Mouse (Mus musculus) spleen, postnatal 14 days (tissue): ENCODE results near the gene Gm21861.
"Not testable (repeated sequence)": the region's sequence is repeated elsewhere in the genome, so short reads cannot be mapped to it uniquely, and the experiment has no call there.

ENCODE experiments used
- DNase-seq, 2 experiments: peaks; one replicate each; pipeline ENCODE4 v3.0.0; 2021 to 2022; ENCODE audit warnings: low spot score in 2 of 2

Gene Gm21861

GRCm38 (mm10) chrY:58814497-58814896 lies at the start of gene Gm21861:
TSS of gene Gm21861 (minus strand) at chrY:58814597.
- DNase-seq = not testable (repeated sequence)
